Mouse (Mus musculus) heart, postnatal 0 days (tissue): Measurements from ENCODE around the gene Prdm16.

Experiments used
- CTCF ChIP-seq: IDR thresholded peaks from 2 replicates; pipeline ENCODE4 v1.5.1; 2016; ENCODE audit warnings: antibody characterized with exemption, control low read depth, low read depth
- EP300 ChIP-seq: IDR thresholded peaks from 2 replicates; pipeline ENCODE4 v1.6.1; 2016; ENCODE audit warnings: antibody characterized with exemption, low read depth

DNA sequence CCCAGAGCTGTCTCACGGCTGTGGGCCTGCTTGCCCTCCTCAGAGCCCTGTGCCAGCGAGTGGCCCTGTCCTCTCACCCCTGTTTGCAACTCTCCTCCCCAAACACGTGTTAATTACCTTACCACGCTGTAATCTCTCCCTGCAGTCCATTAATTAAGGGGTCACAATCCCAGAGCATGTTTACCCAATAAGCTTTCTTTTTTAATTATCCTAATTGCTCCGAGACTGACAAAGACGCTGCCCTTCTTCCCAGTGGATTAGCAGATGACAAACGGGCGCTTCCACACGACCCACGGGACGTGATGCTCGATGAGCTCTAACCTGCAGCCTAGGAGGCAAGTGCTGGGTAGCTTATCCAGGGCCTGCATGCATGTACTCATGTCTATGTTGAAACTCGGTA lies 176.7 kb downstream of the Prdm16 start:
- TF ChIP-seq CTCF (no peak), EP300 (no peak)
